Mouse (Mus musculus): ENCODE results near the gene Rab36. TPM values are rescaled to one million over a fixed set of nuclear protein-coding genes. Genes with fewer than 3 reads are reported as not detected.

Rab36 gene
- polyA plus RNA-seq, 1 experiment: not detected

DNA sequence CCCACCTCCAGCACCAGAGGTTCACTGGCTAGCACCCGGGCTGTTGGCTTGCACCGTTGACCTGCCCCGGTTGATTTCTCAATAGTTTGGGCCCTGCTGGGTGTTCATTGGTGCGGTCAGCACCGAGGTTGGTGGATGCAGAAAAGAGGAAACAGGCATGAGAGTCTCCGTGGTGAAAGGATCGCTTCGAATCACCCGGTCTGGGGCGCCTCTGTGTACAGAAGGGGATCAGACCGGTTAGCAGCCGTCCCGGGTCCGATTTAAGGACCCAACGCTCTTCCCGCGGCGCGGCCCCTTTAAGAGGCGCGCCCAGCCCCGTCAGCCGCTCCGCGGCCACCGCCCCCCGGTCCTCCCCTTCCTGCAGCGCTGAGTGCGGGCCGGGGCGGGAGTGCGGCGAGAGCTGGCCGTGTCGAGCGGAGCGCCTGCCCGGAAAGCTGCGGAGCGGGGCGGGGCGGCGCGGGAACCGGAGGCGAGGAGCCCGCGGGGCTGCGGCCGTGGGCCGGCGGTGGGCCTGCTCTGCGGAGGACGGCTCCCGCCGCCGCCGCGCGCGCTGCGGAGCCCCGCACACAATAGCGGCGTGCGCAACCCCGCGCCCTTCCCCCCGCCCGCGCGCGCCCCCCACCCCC lies 23.5 kb downstream of the Rab36 start, which contains the start of gene Bcr:
Gene Bcr (plus strand): TSS at position 376 of the 626 bp plus-strand sequence.
- TF ChIP-seq GATA1 (IDR thresholded peaks at IDR 0.05; ENCODE audit: low read length): no peak

DNA sequence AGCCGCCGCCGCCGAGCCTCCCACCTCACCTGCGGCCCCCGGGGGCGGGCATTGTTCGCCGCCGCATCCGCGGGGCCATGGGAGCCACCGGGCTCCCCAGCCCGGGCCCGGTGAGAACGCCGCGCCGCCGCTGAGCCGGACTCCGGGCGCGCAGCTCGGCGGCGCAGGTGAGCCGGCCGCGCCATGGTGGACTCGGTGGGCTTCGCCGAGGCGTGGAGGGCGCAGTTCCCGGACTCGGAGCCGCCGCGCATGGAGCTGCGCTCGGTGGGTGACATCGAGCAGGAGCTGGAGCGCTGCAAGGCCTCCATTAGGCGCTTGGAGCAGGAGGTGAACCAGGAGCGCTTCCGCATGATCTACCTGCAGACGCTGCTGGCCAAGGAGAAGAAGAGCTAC lies 24.0 kb downstream of the Rab36 start:
- TF ChIP-seq GATA1 (IDR thresholded peaks at IDR 0.05; ENCODE audit: low read length): no peak

DNA sequence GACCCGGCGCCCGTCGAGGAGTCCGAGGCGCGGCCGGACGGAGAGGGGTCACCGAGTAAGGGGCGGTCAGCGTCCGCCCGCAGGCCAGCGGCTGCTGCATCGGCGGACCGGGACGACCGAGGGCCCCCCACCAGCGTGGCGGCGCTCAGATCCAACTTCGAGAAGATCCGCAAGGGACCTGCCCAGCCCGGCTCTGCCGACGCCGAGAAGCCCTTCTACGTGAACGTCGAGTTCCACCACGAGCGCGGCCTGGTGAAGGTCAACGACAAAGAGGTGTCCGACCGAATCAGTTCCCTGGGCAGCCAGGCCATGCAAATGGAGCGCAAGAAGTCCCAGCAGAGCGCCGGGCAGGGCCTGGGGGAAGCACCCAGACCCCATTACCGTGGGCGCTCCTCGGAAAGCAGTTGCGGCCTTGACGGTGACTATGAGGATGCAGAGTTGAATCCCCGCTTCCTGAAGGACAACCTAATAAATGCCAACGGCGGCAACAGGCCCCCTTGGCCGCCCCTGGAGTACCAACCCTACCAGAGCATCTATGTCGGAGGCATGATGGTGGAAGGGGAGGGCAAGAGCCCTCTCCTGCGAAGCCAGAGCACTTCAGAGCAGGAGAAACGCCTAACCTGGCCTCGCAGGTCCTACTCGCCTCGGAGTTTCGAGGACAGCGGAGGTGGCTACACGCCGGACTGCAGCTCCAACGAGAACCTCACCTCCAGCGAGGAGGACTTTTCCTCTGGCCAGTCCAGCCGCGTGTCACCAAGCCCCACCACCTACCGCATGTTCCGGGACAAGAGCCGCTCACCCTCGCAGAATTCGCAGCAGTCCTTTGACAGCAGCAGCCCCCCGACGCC lies 24.7 kb downstream of the Rab36 start:
- no peak for TF ChIP-seq GATA1 (IDR thresholded peaks at IDR 0.05; ENCODE audit: low read length)

- TF ChIP-seq GATA1 (IDR thresholded peaks at IDR 0.05; ENCODE audit: low read length): no peak
These were observed 25.3 kb downstream of the Rab36 start for GRCm38 (mm10) chr10:75062189-75062561.

DNA sequence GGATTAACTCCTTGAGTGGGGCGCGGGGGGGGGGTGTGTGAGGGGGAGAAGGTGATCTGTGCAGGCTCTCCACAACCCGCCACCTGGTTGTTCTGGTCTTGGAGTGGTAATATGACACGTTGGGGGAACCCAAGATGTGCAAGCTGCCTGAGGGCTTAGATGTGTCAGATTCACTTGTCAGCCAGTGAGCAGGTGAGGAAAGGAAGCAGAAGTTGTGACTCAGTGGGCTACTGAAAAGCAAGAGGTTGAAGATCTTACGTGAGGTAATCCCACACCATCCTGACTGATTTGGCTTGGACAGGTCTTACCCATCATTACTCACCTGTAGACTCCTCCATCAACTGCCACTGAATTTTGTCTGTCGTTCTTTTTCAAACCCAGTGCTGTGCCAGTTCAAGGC lies 25.8 kb downstream of the Rab36 start:
- TF ChIP-seq GATA1 (IDR thresholded peaks at IDR 0.05; ENCODE audit: low read length): no peak

GRCm38 (mm10) chr10:75063301-75063965 lies 26.6 kb downstream of the Rab36 start:
- no peak for TF ChIP-seq GATA1 (IDR thresholded peaks at IDR 0.05; ENCODE audit: low read length)

DNA sequence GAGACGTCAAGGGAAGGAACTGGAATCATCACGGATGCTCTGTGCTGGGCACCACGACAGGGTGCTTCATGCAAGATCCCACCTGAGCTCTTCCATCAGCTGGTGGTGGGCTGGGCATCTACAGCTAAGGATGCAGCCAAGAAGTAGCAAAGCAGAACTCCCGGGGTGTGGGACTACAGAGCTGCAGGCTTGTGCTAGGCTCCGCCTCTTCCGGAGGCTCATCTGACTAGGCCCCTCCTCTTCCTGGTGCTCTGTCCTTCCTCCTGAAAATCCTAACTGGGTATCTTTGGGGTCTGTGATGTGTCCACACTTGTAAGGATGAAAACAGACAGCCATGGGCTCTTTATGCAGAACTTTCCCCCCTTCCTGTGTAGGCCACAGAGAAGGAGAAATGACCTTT lies 28.8 kb downstream of the Rab36 start:
- no peak for TF ChIP-seq GATA1 (IDR thresholded peaks at IDR 0.05; ENCODE audit: low read length)

GRCm38 (mm10) chr10:75067446-75067845 lies 30.6 kb downstream of the Rab36 start:
- no peak for TF ChIP-seq GATA1 (IDR thresholded peaks at IDR 0.05; ENCODE audit: low read length)

GRCm38 (mm10) chr10:75068086-75068485 lies 31.2 kb downstream of the Rab36 start:
- no peak for TF ChIP-seq GATA1 (IDR thresholded peaks at IDR 0.05; ENCODE audit: low read length)

- no peak for TF ChIP-seq GATA1 (IDR thresholded peaks at IDR 0.05; ENCODE audit: low read length)
These were observed 31.9 kb downstream of the Rab36 start for GRCm38 (mm10) chr10:75068624-75069328.

DNA sequence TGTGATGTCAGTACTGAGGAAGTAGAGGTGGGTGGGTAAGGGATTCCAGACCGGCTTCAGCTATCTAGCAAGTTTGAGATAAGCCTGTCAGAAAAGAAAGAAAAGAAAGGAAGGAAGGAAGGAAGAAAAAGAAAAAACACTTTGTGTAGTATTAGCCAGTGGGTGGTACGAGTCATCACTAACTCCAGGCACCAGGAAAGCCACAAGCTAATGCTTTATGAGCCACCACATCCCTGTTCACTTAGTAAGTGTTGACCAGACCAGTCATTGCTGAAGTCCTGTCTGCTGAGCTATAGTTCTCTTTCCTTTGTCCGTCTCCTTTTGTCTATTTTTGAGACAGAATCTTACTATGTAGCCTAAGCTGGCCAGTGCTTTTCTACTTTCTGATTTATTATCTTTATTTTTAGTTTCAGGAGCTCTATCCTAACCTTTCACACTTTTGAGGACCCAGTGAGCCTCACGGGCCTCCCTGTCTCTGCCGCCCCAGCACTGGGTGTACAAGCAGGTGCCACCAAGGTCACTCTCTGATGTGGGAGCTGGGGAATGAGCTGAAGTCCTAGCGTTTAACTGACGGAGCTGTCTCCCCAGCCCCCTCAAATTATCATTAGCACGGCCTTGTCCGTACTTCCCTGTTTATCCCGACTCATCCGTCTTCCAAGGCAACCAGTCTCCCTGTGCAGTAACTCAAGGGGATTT lies 33.6 kb downstream of the Rab36 start:
- TF ChIP-seq GATA1 (IDR thresholded peaks at IDR 0.05; ENCODE audit: low read length): no peak

DNA sequence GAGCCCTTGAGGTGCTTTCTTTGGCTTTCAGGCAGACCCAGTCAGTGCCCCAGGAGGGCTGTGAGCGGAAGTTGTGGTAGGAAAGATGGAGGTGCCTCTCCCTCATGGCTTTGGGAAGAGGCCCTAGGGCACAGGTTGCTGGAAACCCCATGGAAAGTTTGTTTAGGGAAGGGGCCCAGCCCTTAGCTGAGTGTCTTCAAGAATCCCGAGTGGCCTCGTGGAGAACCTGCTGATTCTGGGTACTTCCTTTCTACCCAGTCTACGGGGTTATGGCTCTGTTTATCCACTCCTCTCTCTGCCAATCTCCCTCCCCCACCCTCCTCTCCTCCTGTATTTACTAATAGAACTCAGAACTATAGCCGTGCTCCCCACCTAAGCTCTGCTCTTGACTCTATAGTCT lies 38.8 kb downstream of the Rab36 start:
- no peak for TF ChIP-seq GATA1 (IDR thresholded peaks at IDR 0.05; ENCODE audit: low read length)

- no peak for TF ChIP-seq GATA1 (IDR thresholded peaks at IDR 0.05; ENCODE audit: low read length)
These were observed 41.6 kb downstream of the Rab36 start for GRCm38 (mm10) chr10:75078174-75079128.

DNA sequence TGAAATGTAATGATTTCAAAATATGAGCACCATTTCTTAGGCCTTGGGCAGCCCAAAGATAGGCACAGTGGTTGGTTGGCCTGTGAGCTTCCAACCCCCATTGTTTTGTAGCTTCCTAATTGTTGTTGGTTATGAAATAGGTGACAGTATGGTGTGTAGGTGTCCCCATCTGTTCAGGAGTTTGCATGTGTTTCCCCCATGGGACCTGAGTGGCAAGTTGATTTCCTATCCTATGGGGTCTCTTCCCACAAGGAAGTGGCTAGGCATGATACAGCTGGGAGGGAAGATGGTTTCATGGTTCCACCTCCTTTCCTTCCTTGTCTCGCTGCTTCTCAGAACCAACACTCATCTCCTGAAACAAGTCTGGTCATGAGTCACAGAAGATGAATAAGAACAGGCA lies 48.5 kb downstream of the Rab36 start:
- no peak for TF ChIP-seq GATA1 (IDR thresholded peaks at IDR 0.05; ENCODE audit: low read length)
